Mouse (Mus musculus) lung, embryonic 16.5 days (tissue): ENCODE measurements around the gene Nolc1. TPM values are rescaled to one million over a fixed set of nuclear protein-coding genes. Genes with fewer than 3 reads are reported as not detected.

Source experiments
- ATAC-seq: fragments of 200-750 bp; cut with Nextera tagmentation; 2 replicates; pipeline ENCODE4 v1.8.0; 2017; ENCODE audit warnings: low read depth, mild to moderate bottlenecking, moderate library complexity
- H3K27ac ChIP-seq: fragments of 300-500 bp; sonication (generic); 2 replicates; pipeline ENCODE4 v1.5.1; 2014; ENCODE audit warnings: mild to moderate bottlenecking, control low read depth, low read length
- H3K27me3 ChIP-seq: fragments of 300-500 bp; sonication (generic); 2 replicates; pipeline ENCODE4 v1.6.1; 2014; ENCODE audit warnings: low read depth, low read length, mixed read lengths; ENCODE audit not compliant: control insufficient read depth, insufficient read depth
- H3K36me3 ChIP-seq: fragments of 300-500 bp; sonication (generic); 2 replicates; pipeline ENCODE4 v1.6.1; 2014; ENCODE audit warnings: low read length; ENCODE audit not compliant: control insufficient read depth, insufficient read depth
- H3K4me1 ChIP-seq: fragments of 300-500 bp; sonication (generic); replicated peaks from 2 replicates; pipeline ENCODE4 v1.6.1; 2014; ENCODE audit warnings: low read length, mixed read lengths; ENCODE audit not compliant: control insufficient read depth, insufficient read depth
- H3K4me2 ChIP-seq: fragments of 300-500 bp; sonication (generic); 2 replicates; pipeline ENCODE4 v1.6.1; 2014; ENCODE audit warnings: low read depth, low read length, control low read depth
- H3K4me3 ChIP-seq: fragments of 300-500 bp; sonication (generic); 2 replicates; pipeline ENCODE4 v1.5.1; 2014; ENCODE audit warnings: mild to moderate bottlenecking, low read length, control low read depth
- H3K9ac ChIP-seq: fragments of 300-500 bp; sonication (generic); 2 replicates; pipeline ENCODE4 v1.6.1; 2014; ENCODE audit warnings: low read length, control low read depth
- H3K9me3 ChIP-seq: fragments of 300-500 bp; sonication (generic); 2 replicates; pipeline ENCODE4 v1.6.1; 2016; ENCODE audit warnings: low read length; ENCODE audit not compliant: control insufficient read depth
- WGBS: fragments of 180-500 bp; shearing (Covaris S2); extraction: QIAGEN DNeasy Blood & Tissue Kit; methylation state at CpG from one replicate; pipeline ENCODE4 v1.1.7; 2014; 5-methylcytosine and 5-hydroxymethylcytosine counted together
- polyA plus RNA-seq: library from polyadenylated mRNA; unstranded; fragments of >200 nt; fragmentation: Nextera tagmentation; extraction: Ambion mirVana; gene quantifications from 2 replicates; pipeline ENCODE4 v1.2.1, GENCODE M21; 2015

Nolc1 gene
- polyA plus RNA-seq, 1 experiment from 2014 or later = 66.2 TPM

- ATAC-seq = no peak
- Histone ChIP-seq H3K4me1 (peaks cover 12% of the 10 kb centered on the region), H3K27ac (no peak overlapping the region), H3K4me3 (no peak overlapping the region), H3K4me2 (no peak overlapping the region), H3K9ac (no peak overlapping the region), H3K27me3 (no peaks in the 10 kb centered on the region), H3K9me3 (no peaks in the 10 kb centered on the region), H3K36me3 (peaks cover 39% of the 10 kb centered on the region)
- 84% methylated on average over 5 of the region's 5 CpGs for WGBS
These were observed 1.4 kb upstream of the Nolc1 start for GRCm38 (mm10) chr19:46074266-46074665.

DNA sequence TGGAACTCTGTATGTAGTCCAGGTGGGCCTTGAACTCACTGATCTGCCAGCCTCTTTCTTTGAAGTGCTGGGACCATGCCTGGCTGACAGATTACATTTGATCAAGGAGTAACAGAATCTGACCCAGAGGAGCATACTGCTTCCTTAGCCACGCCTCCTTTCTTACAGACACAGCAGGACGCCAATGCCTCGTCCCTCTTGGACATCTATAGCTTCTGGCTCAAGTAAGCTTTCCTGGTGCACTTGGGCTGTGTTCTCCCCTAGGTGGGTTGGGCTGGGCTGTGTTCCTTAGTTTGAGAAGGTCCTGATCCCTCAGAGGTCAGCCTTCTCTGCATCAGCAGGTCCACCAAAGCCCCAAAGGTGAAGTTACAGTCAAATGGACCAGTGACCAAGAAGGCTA lies 2.9 kb downstream of the Nolc1 start:
- Histone ChIP-seq H3K4me3 (no peak overlapping the region), H3K36me3 (peaks cover 33% of the 10 kb centered on the region), H3K4me1 (peaks cover 12% of the 10 kb centered on the region), H3K27ac (no peak overlapping the region), H3K9ac (no peak overlapping the region), H3K27me3 (no peaks in the 10 kb centered on the region), H3K4me2 (no peak overlapping the region), H3K9me3 (no peaks in the 10 kb centered on the region)
- no peak for ATAC-seq
- 68% methylated on average over 3 of the region's 3 CpGs for WGBS

GRCm38 (mm10) chr19:46085185-46085584 lies 9.5 kb downstream of the Nolc1 start:
- Histone ChIP-seq H3K27me3 (no peaks in the 10 kb centered on the region), H3K4me2 (no peak overlapping the region), H3K4me3 (no peak overlapping the region), H3K27ac (no peak overlapping the region), H3K36me3 (peaks cover 36% of the 10 kb centered on the region), H3K4me1 (no peaks in the 10 kb centered on the region), H3K9me3 (no peaks in the 10 kb centered on the region), H3K9ac (no peak overlapping the region)
- WGBS = 94% methylated on average over 8 of the region's 8 CpGs
- no peak for ATAC-seq

GRCm38 (mm10) chr19:46086337-46086736 lies 10.7 kb downstream of the Nolc1 start:
- H3K36me3 ChIP-seq = peaks cover 35% of the 10 kb centered on the region
- H3K4me3 ChIP-seq = no peak overlapping the region
- no peaks in the 10 kb centered on the region for H3K27me3 ChIP-seq
- WGBS = 53% methylated on average over 3 of the region's 3 CpGs
- no peaks in the 10 kb centered on the region for H3K4me1 ChIP-seq
- no peak overlapping the region for H3K9ac ChIP-seq
- H3K9me3 ChIP-seq = no peaks in the 10 kb centered on the region
- ATAC-seq = no peak
- no peak overlapping the region for H3K4me2 ChIP-seq
- no peak overlapping the region for H3K27ac ChIP-seq

- no peaks in the 10 kb centered on the region for H3K27me3 ChIP-seq
- ATAC-seq = no peak
- no peak overlapping the region for H3K4me3 ChIP-seq
- no peak overlapping the region for H3K9ac ChIP-seq
- H3K36me3 ChIP-seq = peaks cover 21% of the 10 kb centered on the region
- no peak overlapping the region for H3K4me2 ChIP-seq
- H3K4me1 ChIP-seq = no peaks in the 10 kb centered on the region
- no peak overlapping the region for H3K27ac ChIP-seq
- H3K9me3 ChIP-seq = no peaks in the 10 kb centered on the region
- WGBS = 65% methylated on average over 7 of the region's 7 CpGs
These were observed 12.2 kb downstream of the Nolc1 start for GRCm38 (mm10) chr19:46087871-46088270.

- 80% methylated on average over 4 of the region's 4 CpGs for WGBS
- H3K9me3 ChIP-seq = peaks cover 3% of the 10 kb centered on the region; the same call in 1 of the 2 replicates
- H3K4me1 ChIP-seq = no peaks in the 10 kb centered on the region
- H3K9ac ChIP-seq = no peak overlapping the region
- H3K36me3 ChIP-seq = no peaks in the 10 kb centered on the region
- no peaks in the 10 kb centered on the region for H3K27me3 ChIP-seq
- no peak overlapping the region for H3K4me2 ChIP-seq
- H3K27ac ChIP-seq = no peak overlapping the region
- ATAC-seq = no peak
- no peak overlapping the region for H3K4me3 ChIP-seq
These were observed 16.0 kb downstream of the Nolc1 start for GRCm38 (mm10) chr19:46091641-46092040.

DNA sequence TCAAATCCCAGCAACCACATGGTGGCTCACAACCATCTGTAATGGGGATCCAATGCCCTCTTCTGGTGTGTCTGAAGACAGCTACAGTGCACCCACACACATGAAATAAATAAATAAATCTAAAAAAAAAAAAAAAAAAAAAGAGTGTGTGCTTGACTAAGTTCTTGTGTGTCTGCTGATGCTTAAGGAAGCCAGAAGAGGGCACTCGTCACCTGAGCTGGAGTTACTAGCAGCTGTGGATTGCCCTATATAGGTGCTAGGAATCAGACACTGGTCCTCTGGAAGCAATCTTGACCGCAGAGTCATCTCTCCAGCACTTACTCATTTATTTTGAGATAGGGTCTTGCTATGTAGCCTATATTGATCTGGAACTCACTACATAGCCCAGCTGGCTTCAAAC lies 18.5 kb downstream of the Nolc1 start:
- no peak overlapping the region for H3K4me3 ChIP-seq
- no peaks in the 10 kb centered on the region for H3K4me1 ChIP-seq
- H3K4me2 ChIP-seq = no peak overlapping the region
- H3K36me3 ChIP-seq = no peaks in the 10 kb centered on the region
- no peak for ATAC-seq
- H3K9ac ChIP-seq = no peak overlapping the region
- 96% methylated on average over 2 of the region's 2 CpGs for WGBS
- no peak overlapping the region for H3K27ac ChIP-seq
- peaks cover 3% of the 10 kb centered on the region; the same call in 1 of the 2 replicates for H3K9me3 ChIP-seq
- no peaks in the 10 kb centered on the region for H3K27me3 ChIP-seq

DNA sequence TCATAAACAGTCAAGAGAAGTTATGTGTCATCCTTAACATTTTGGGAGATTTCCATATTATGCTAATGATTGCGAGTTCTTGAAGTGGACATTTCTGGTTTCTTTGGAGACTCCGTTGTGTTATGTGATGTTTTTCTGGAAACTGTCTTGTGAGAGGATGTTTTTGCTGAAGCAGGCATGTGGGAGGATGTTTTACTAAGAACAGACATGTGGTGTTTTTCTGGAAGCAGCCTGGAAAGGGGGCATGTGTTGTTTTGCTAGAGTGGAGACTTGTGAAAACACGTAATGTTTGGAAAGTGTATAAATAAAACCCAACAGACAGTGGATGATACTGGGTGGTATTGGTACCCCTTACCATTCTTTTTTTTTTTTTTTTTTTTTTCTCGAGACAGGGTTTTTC lies 19.6 kb downstream of the Nolc1 start:
- no peak for ATAC-seq
- no peaks in the 10 kb centered on the region for H3K27me3 ChIP-seq
- no peak overlapping the region for H3K4me2 ChIP-seq
- no peaks in the 10 kb centered on the region for H3K4me1 ChIP-seq
- 73% methylated on average over 4 of the region's 4 CpGs for WGBS
- no peak overlapping the region for H3K4me3 ChIP-seq
- peaks cover 3% of the 10 kb centered on the region; the same call in 1 of the 2 replicates for H3K9me3 ChIP-seq
- no peaks in the 10 kb centered on the region for H3K36me3 ChIP-seq
- no peak overlapping the region for H3K27ac ChIP-seq
- H3K9ac ChIP-seq = no peak overlapping the region

GRCm38 (mm10) chr19:46096396-46096795 lies 20.7 kb downstream of the Nolc1 start:
- no peak for ATAC-seq

GRCm38 (mm10) chr19:46099561-46099960 lies 23.9 kb downstream of the Nolc1 start:
- Histone ChIP-seq H3K27me3 (no peaks in the 10 kb centered on the region), H3K4me3 (no peak overlapping the region), H3K36me3 (no peaks in the 10 kb centered on the region), H3K4me2 (no peak overlapping the region), H3K9ac (no peak overlapping the region), H3K9me3 (no peaks in the 10 kb centered on the region), H3K4me1 (no peaks in the 10 kb centered on the region), H3K27ac (no peak overlapping the region)
- 91% methylated on average over 3 of the region's 3 CpGs for WGBS
- ATAC-seq = no peak

More at GRCm38 (mm10) chr19:46096396-46096795, 20.7 kb downstream of the Nolc1 start:
- Histone ChIP-seq H3K4me1 (no peaks in the 10 kb centered on the region), H3K9ac (no peak overlapping the region), H3K36me3 (no peaks in the 10 kb centered on the region), H3K27me3 (no peaks in the 10 kb centered on the region), H3K4me2 (no peak overlapping the region), H3K27ac (no peak overlapping the region), H3K9me3 (peaks cover 3% of the 10 kb centered on the region; the same call in 1 of the 2 replicates), H3K4me3 (no peak overlapping the region)
- 78% methylated on average over 5 of the region's 5 CpGs for WGBS
